In the genomic region with DNA sequence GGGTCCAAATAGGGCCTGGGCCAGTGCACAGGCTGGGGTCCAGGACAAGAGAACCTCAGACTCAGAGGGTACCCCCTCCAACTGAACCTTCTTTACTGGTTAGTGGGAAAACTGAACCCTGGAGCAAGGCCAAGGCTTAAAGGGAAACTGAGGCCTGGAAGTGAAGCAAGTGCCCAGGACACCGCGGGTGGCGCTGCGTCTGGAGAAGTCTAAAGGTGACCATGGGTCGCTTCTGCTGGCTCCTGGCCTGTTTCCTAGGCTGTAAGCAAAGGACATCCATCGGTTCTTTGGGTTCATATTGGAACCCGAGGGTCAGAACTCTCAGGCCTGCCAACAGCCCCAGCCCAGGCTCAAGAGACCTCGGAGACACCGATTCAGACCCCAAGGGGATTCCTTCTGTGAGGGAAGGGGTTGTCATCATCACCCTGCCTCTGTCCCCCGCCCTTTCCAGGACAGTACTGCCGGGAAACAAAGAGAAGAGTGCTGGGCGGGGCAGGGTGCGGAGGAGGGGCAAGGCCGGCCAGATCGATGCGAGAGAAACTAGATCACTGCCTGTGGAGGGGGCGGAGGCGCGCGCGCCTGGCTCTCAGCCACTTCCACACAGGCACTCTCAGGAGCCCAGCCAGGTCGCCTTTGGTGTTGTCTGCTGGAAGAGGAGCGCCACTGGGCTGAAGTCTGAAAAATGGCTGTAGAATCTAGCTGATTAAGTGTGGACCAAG, we compare ENCODE assay signal across 9 mouse cellular contexts. TPM values are rescaled to one million over a fixed set of nuclear protein-coding genes. Genes with fewer than 3 reads are reported as not detected.
DNase-seq lines count a peak whose midpoint lies in the region; ATAC-seq and TF ChIP-seq lines count a peak whose summit lies in the region.
"Had no signal": no experiment of that assay in that cellular context is flagged by ENCODE, and none has a peak within 500 bp of the region (broad histone marks: within the 10 kb centered on the region; RNA-seq: fewer than 3 reads in every experiment).

No protein-coding gene starts in this region.

- H3K4me3 ChIP-seq in layer of hippocampus, adult 2 months = peak overlapping the region; percentile 75
- H3K4me3 ChIP-seq in intestine, embryonic 16.5 days (ENCODE audit: low read length) = peak overlapping the region; percentile 57
- H3K4me3 ChIP-seq in midbrain, embryonic 11.5 days (ENCODE audit: low read depth, low read length) = peak overlapping the region; percentile 8; the same call in 1 of the 2 replicates
- peak overlapping the region; percentile 71 for H3K4me3 ChIP-seq in stomach, embryonic 16.5 days (replicated peaks; ENCODE audit: low read length)

- no peak for TF ChIP-seq CTCF in layer of hippocampus, adult 2 months (conservative IDR thresholded peaks at IDR 0.05)

- H3K27ac ChIP-seq in layer of hippocampus, adult 2 months = peak overlapping the region; percentile 98
- H3K27ac ChIP-seq in intestine, embryonic 16.5 days (ENCODE audit: low read length) = peak overlapping the region; percentile 33; the same call in 1 of the 2 replicates
- H3K27ac ChIP-seq in midbrain, embryonic 11.5 days (ENCODE audit: low read depth, low read length) = peak overlapping the region; percentile 30
- H3K27ac ChIP-seq in stomach, embryonic 16.5 days (ENCODE audit: low read length) = no peak overlapping the region

- H3K4me2 ChIP-seq in intestine, embryonic 16.5 days (ENCODE audit: low read depth, low read length) = peak overlapping the region; percentile 94
- peak overlapping the region; percentile 86 for H3K4me2 ChIP-seq in midbrain, embryonic 11.5 days
- peak overlapping the region; percentile 84 for H3K4me2 ChIP-seq in stomach, embryonic 16.5 days (ENCODE audit: low read depth, low read length)

- H3K27me3 ChIP-seq in intestine, embryonic 16.5 days (replicated peaks; ENCODE audit: control insufficient read depth, insufficient read depth, low read length) = peaks cover 10% of the 10 kb centered on the region; the same call in 1 of the 2 replicates
- peaks cover 15% of the 10 kb centered on the region for H3K27me3 ChIP-seq in midbrain, embryonic 11.5 days (ENCODE audit: control insufficient read depth, insufficient read depth, low read length)
- peaks cover 7% of the 10 kb centered on the region for H3K27me3 ChIP-seq in stomach, embryonic 16.5 days (ENCODE audit: control insufficient read depth, insufficient read depth, low read length)

- no peaks in the 10 kb centered on the region for H3K36me3 ChIP-seq in intestine, embryonic 16.5 days (ENCODE audit: control insufficient read depth, insufficient read depth, low read length)
- H3K36me3 ChIP-seq in midbrain, embryonic 11.5 days (ENCODE audit: control insufficient read depth, insufficient read depth, low read length) = no peaks in the 10 kb centered on the region
- H3K36me3 ChIP-seq in stomach, embryonic 16.5 days (ENCODE audit: control insufficient read depth, insufficient read depth, low read length) = no peaks in the 10 kb centered on the region

- peak; percentile 41 for ATAC-seq in intestine, embryonic 16.5 days
- peak; percentile 49 for ATAC-seq in midbrain, embryonic 11.5 days (ENCODE audit: low FRiP score)
- peak; percentile 61 for ATAC-seq in stomach, embryonic 16.5 days (ENCODE audit: insufficient read depth, low FRiP score)
- ATAC-seq: Patski had no signal

- peak overlapping the region; percentile 64 for H3K9ac ChIP-seq in intestine, embryonic 16.5 days (ENCODE audit: low read depth, low read length)
- H3K9ac ChIP-seq in midbrain, embryonic 11.5 days (ENCODE audit: low read length) = peak overlapping the region; percentile 89; the same call in 1 of the 2 replicates
- peak overlapping the region; percentile 83 for H3K9ac ChIP-seq in stomach, embryonic 16.5 days (ENCODE audit: low read length)

- peak; percentile 55 to 62 for DNase-seq in layer of hippocampus, adult 2 months (ENCODE audit: low spot score in 2 of 2)
- DNase-seq in layer of hippocampus, postnatal 14 days (ENCODE audit: low spot score in 2 of 2) = no peak
- peak; percentile 78 to 82 for DNase-seq in cerebellum, postnatal 14 days
- DNase-seq in gastrocnemius, postnatal 25 days = peak; percentile 74
- DNase-seq in midbrain, embryonic 11.5 days (ENCODE audit: low spot score, missing footprints) = peak; percentile 93
- DNase-seq in yolk sac, embryonic 10.5 days (ENCODE audit: low spot score) = no peak

- H3K4me1 ChIP-seq in intestine, embryonic 16.5 days (ENCODE audit: control insufficient read depth, insufficient read depth, low read length) = peaks cover 16% of the 10 kb centered on the region
- peaks cover 8% of the 10 kb centered on the region; the same call in 1 of the 2 replicates for H3K4me1 ChIP-seq in midbrain, embryonic 11.5 days (ENCODE audit: control insufficient read depth, insufficient read depth, low read length)
- peaks cover 10% of the 10 kb centered on the region for H3K4me1 ChIP-seq in stomach, embryonic 16.5 days (ENCODE audit: control insufficient read depth, insufficient read depth, low read length)

- H3K9me3 ChIP-seq in intestine, embryonic 16.5 days (ENCODE audit: control insufficient read depth, low read length) = no peaks in the 10 kb centered on the region
- H3K9me3 ChIP-seq in midbrain, embryonic 11.5 days (ENCODE audit: control insufficient read depth, low read length) = no peaks in the 10 kb centered on the region
- no peaks in the 10 kb centered on the region for H3K9me3 ChIP-seq in stomach, embryonic 16.5 days (replicated peaks; ENCODE audit: control insufficient read depth, low read length)

- 8% methylated on average over 23 of the region's 23 CpGs for WGBS in intestine, embryonic 16.5 days
- WGBS in midbrain, embryonic 11.5 days = 4% methylated on average over 23 of the region's 23 CpGs
- WGBS in stomach, embryonic 16.5 days = 9% methylated on average over 23 of the region's 23 CpGs

RNA-seq across cellular contexts. Expression of gene Shc2, which starts 0.9 kb away (rescaled TPM):
- 10 to 100 TPM; 44.7 to 49.4 TPM for total RNA-seq in layer of hippocampus, adult 2 months (2021)
- total RNA-seq in layer of hippocampus, postnatal 14 days (2021) = 10 to 100 TPM; 42.7 to 44.5 TPM
- total RNA-seq in gastrocnemius, postnatal 25 days (2021) = 1 to 10 TPM; 2.1 to 2.3 TPM
- polyA plus RNA-seq in intestine, embryonic 16.5 days (2015; fragmentation: Nextera tagmentation; extraction: Ambion mirVana) = 1.1 and 2.5 TPM in 2 replicates
- 11.4 and 13.0 TPM in 2 replicates for polyA plus RNA-seq in midbrain, embryonic 11.5 days (2014; fragmentation: Nextera tagmentation; extraction: Ambion mirVana)
- 3.0 and 3.2 TPM in 2 replicates for polyA plus RNA-seq in stomach, embryonic 16.5 days (2015; fragmentation: Nextera tagmentation; extraction: Ambion mirVana)

RNA-seq across cellular contexts. Expression of gene Odf3l2, which starts 6.9 kb away (rescaled TPM):
- under 1 TPM; 0.29 to 0.38 TPM for total RNA-seq in layer of hippocampus, adult 2 months (2021)
- under 1 TPM; 0.52 to 0.53 TPM for total RNA-seq in layer of hippocampus, postnatal 14 days (2021)
- total RNA-seq in gastrocnemius, postnatal 25 days (2021) = 10 to 100 TPM; 14.8 to 17.1 TPM
- polyA plus RNA-seq in intestine, embryonic 16.5 days (2015; fragmentation: Nextera tagmentation; extraction: Ambion mirVana) = not detected in 2 replicates
- not detected in 2 replicates for polyA plus RNA-seq in midbrain, embryonic 11.5 days (2014; fragmentation: Nextera tagmentation; extraction: Ambion mirVana)
- not detected in 2 replicates for polyA plus RNA-seq in stomach, embryonic 16.5 days (2015; fragmentation: Nextera tagmentation; extraction: Ambion mirVana)
- polyA plus RNA-seq: Patski had no signal

RNA-seq across cellular contexts. Expression of gene C2cd4c, which starts 24.8 kb away (rescaled TPM):
- total RNA-seq in layer of hippocampus, adult 2 months (2021) = 10 to 100 TPM; 15.5 to 16.6 TPM
- 1 to 10 TPM; 6.5 to 8.3 TPM for total RNA-seq in layer of hippocampus, postnatal 14 days (2021)
- total RNA-seq in gastrocnemius, postnatal 25 days (2021) = not detected
- 0.02 and 0.07 TPM in 2 replicates for polyA plus RNA-seq in intestine, embryonic 16.5 days (2015; fragmentation: Nextera tagmentation; extraction: Ambion mirVana)
- polyA plus RNA-seq in midbrain, embryonic 11.5 days (2014; fragmentation: Nextera tagmentation; extraction: Ambion mirVana) = 0.10 and 0.12 TPM in 2 replicates
- 0.03 TPM in 1 of 2 replicates, not detected in the other for polyA plus RNA-seq in stomach, embryonic 16.5 days (2015; fragmentation: Nextera tagmentation; extraction: Ambion mirVana)
- polyA plus RNA-seq: Patski had no signal

RNA-seq across cellular contexts. Expression of gene Madcam1, which starts 25.7 kb away (rescaled TPM):
- total RNA-seq in layer of hippocampus, adult 2 months (2021) = not detected
- total RNA-seq in layer of hippocampus, postnatal 14 days (2021) = under 1 TPM in 1 of 2 experiments, not detected in 1; 0.37 TPM
- not detected for total RNA-seq in gastrocnemius, postnatal 25 days (2021)
- 27.4 and 31.8 TPM in 2 replicates for polyA plus RNA-seq in intestine, embryonic 16.5 days (2015; fragmentation: Nextera tagmentation; extraction: Ambion mirVana)
- 1.2 and 1.4 TPM in 2 replicates for polyA plus RNA-seq in midbrain, embryonic 11.5 days (2014; fragmentation: Nextera tagmentation; extraction: Ambion mirVana)
- polyA plus RNA-seq in stomach, embryonic 16.5 days (2015; fragmentation: Nextera tagmentation; extraction: Ambion mirVana) = 33.7 and 41.9 TPM in 2 replicates
- polyA plus RNA-seq: Patski had no signal

RNA-seq across cellular contexts. Expression of gene Tpgs1, which starts 30.5 kb away (rescaled TPM):
- 10 to 100 TPM; 67.8 to 73.5 TPM for total RNA-seq in layer of hippocampus, adult 2 months (2021)
- total RNA-seq in layer of hippocampus, postnatal 14 days (2021) = 10 to 100 TPM; 72.3 to 73.2 TPM
- 10 to 100 TPM; 19.1 to 19.6 TPM for total RNA-seq in gastrocnemius, postnatal 25 days (2021)
- 56.8 and 64.4 TPM in 2 replicates for polyA plus RNA-seq in intestine, embryonic 16.5 days (2015; fragmentation: Nextera tagmentation; extraction: Ambion mirVana)
- 65.5 and 69.6 TPM in 2 replicates for polyA plus RNA-seq in midbrain, embryonic 11.5 days (2014; fragmentation: Nextera tagmentation; extraction: Ambion mirVana)
- polyA plus RNA-seq in stomach, embryonic 16.5 days (2015; fragmentation: Nextera tagmentation; extraction: Ambion mirVana) = 47.4 and 53.2 TPM in 2 replicates

Comparison
In these comparisons a context has a peak if more than half of its experiments do, and no peak if none do; other contexts are left out.
1. DNase-seq: peak in layer of hippocampus, adult 2 months (2 of 2), cerebellum, postnatal 14 days (2 of 2), gastrocnemius, postnatal 25 days (single experiment) and midbrain, embryonic 11.5 days (single experiment); none in layer of hippocampus, postnatal 14 days (0 of 2) and yolk sac, embryonic 10.5 days (single experiment).
2. H3K4me3 ChIP-seq: peak in every context shown above with its lines; median percentile 75 in layer of hippocampus, adult 2 months; 71 in stomach, embryonic 16.5 days; 57 in intestine, embryonic 16.5 days; 8 in midbrain, embryonic 11.5 days.
3. RNA of gene Shc2, which starts 0.9 kb away (total RNA-seq): 44.7 to 49.4 TPM in layer of hippocampus, adult 2 months and 42.7 to 44.5 TPM in layer of hippocampus, postnatal 14 days; 2.1 to 2.3 TPM in gastrocnemius, postnatal 25 days; every median in the first group is over 10 times any median in the second.
4. RNA of gene Odf3l2, which starts 6.9 kb away (total RNA-seq): 14.8 to 17.1 TPM in gastrocnemius, postnatal 25 days; 0.52 to 0.53 TPM in layer of hippocampus, postnatal 14 days and 0.29 to 0.38 TPM in layer of hippocampus, adult 2 months; every median in the first group is over 10 times any median in the second.
5. RNA of gene C2cd4c, which starts 24.8 kb away (total RNA-seq): 15.5 to 16.6 TPM in layer of hippocampus, adult 2 months and 6.5 to 8.3 TPM in layer of hippocampus, postnatal 14 days; not detected in gastrocnemius, postnatal 25 days; every median in the first group is over 4 times any median in the second.
6. Peak in every context shown above with its lines, with median percentiles within 50 percentile points of each other: ATAC-seq, H3K4me2 ChIP-seq and H3K9ac ChIP-seq.